Mouse (Mus musculus): ENCODE results near the gene Zfp90. TPM values are rescaled to one million over a fixed set of nuclear protein-coding genes. Genes with fewer than 3 reads are reported as not detected.

Zfp90 gene
- total and polyA plus RNA-seq, 3 experiments: 1.8 to 3.8 (median 2.7) TPM

DNA sequence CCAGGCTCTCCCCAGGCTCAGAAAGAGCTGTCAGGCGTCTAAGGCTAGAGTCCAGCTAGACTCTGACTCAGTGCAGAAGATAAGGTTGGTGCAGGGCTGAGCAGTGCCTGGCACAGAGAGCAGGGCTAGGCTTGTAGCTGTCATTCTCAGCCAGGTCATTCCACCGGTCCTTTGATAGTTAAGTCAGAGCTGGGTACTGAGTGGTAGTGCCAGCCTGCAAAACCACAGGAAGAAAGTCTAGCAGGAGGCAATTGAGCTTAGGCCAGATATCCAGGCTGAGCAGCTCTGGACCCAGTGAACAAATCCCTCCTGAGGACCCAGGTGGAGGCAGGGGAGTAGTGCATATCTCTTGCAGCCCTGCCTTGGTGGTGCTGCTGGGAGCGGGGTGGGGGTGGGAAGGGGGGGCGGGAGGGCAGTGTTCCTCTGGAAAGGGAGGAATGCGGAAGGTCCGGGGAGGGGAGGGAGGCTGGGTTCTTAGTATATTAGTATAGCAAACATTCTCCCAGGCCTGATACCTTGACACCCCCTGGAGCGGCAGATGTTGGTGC, 36.6 kb upstream of the Zfp90 start:
- Histone ChIP-seq H3K4me3 (no peak overlapping the region), H3K9ac (ENCODE audit: low read depth, low read length) (no peak overlapping the region), H3K36me3 (ENCODE audit: control insufficient read depth, insufficient read depth, low read length) (no peaks in the 10 kb centered on the region; the same call in 1 of the 2 replicates), H3K27me3 (ENCODE audit: control insufficient read depth, insufficient read depth, low read length) (no peaks in the 10 kb centered on the region), H3K79me2 (replicated peaks; ENCODE audit: control insufficient read depth, insufficient read depth, low read length) (no peaks in the 10 kb centered on the region), H3K4me1 (ENCODE audit: control insufficient read depth, insufficient read depth, low read length) (peaks cover 10% of the 10 kb centered on the region), H3K27ac (peak overlapping the region; percentile 55)
- intact Hi-C loops (cut with DNase I): no loop called here
- DNase-seq: peak; percentile 40 to 77
- 26% methylated on average over 6 of the region's 7 CpGs for WGBS
- TF ChIP-seq CTCF (IDR thresholded peaks at IDR 0.05) (no peak), POLR2A (IDR thresholded peaks at IDR 0.05; ENCODE audit: insufficient read depth, low read depth, low read length) (no peak), EP300 (IDR thresholded peaks at IDR 0.05; ENCODE audit: insufficient read depth, low read depth, low read length) (no peak)

GRCm38 (mm10) chr8:106379357-106379756, 35.8 kb upstream of the Zfp90 start:
- WGBS: 41% methylated on average over 5 of the region's 5 CpGs
- Histone ChIP-seq H3K27ac (peak overlapping the region; percentile 8), H3K36me3 (ENCODE audit: control insufficient read depth, insufficient read depth, low read length) (no peaks in the 10 kb centered on the region; the same call in 1 of the 2 replicates), H3K4me1 (ENCODE audit: control insufficient read depth, insufficient read depth, low read length) (peaks cover 10% of the 10 kb centered on the region), H3K9ac (ENCODE audit: low read depth, low read length) (no peak overlapping the region), H3K27me3 (ENCODE audit: control insufficient read depth, insufficient read depth, low read length) (no peaks in the 10 kb centered on the region), H3K79me2 (replicated peaks; ENCODE audit: control insufficient read depth, insufficient read depth, low read length) (no peaks in the 10 kb centered on the region), H3K4me3 (no peak overlapping the region)
- no peak for DNase-seq
- TF ChIP-seq CTCF (IDR thresholded peaks at IDR 0.05): no peak
- TF ChIP-seq EP300 (IDR thresholded peaks at IDR 0.05; ENCODE audit: insufficient read depth, low read depth, low read length): no peak
- TF ChIP-seq POLR2A (IDR thresholded peaks at IDR 0.05; ENCODE audit: insufficient read depth, low read depth, low read length): no peak
- intact Hi-C loops (cut with DNase I): no loop called here

- H3K79me2 ChIP-seq (replicated peaks; ENCODE audit: control insufficient read depth, insufficient read depth, low read length): no peaks in the 10 kb centered on the region
- H3K27me3 ChIP-seq (ENCODE audit: control insufficient read depth, insufficient read depth, low read length): no peaks in the 10 kb centered on the region
- H3K4me3 ChIP-seq: no peak overlapping the region
- TF ChIP-seq EP300 (IDR thresholded peaks at IDR 0.05; ENCODE audit: insufficient read depth, low read depth, low read length) (no peak), POLR2A (IDR thresholded peaks at IDR 0.05; ENCODE audit: insufficient read depth, low read depth, low read length) (no peak), CTCF (IDR thresholded peaks at IDR 0.05) (no peak)
- DNase-seq: no peak
- no peaks in the 10 kb centered on the region; the same call in 1 of the 2 replicates for H3K36me3 ChIP-seq (ENCODE audit: control insufficient read depth, insufficient read depth, low read length)
- peaks cover 10% of the 10 kb centered on the region for H3K4me1 ChIP-seq (ENCODE audit: control insufficient read depth, insufficient read depth, low read length)
- no peak overlapping the region for H3K9ac ChIP-seq (ENCODE audit: low read depth, low read length)
- no peak overlapping the region for H3K27ac ChIP-seq
- intact Hi-C loops (cut with DNase I): no loop called here
- 87% methylated on average over 6 of the region's 6 CpGs for WGBS
Observed at GRCm38 (mm10) chr8:106381026-106381425, 34.1 kb upstream of the Zfp90 start.

DNA sequence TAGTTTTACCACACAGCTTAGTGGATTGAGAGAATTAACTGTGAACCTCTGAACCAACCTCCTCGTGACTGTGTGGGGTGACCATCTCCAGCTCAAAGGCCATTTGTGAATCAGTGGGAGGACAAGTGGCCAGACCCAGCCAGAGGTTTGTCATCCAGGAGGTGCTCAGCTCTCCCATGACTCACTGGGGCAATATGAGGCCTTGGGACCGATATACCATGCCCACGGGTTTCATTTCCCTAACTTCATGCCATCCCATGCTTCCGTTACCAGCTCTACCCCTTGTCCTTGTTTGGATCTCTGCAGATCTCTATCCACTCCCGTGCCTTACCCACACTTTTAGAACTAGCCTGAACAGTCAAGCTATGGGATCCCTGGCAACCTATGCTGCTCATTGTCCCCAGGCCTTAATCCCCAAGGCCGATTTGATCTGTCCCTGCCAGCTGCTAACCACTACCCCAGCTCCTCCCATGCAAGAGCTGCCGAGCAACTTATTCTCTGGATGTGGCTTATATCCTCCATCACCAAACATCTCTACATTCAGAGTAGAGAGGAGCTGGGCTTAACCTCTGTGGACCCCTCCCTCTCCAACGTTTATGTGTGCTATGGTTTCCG, 27.2 kb upstream of the Zfp90 start:
- no peak for DNase-seq
- H3K36me3 ChIP-seq (ENCODE audit: control insufficient read depth, insufficient read depth, low read length): no peaks in the 10 kb centered on the region
- H3K27ac ChIP-seq: no peak overlapping the region
- H3K27me3 ChIP-seq (ENCODE audit: control insufficient read depth, insufficient read depth, low read length): no peaks in the 10 kb centered on the region
- no peak overlapping the region for H3K9ac ChIP-seq (ENCODE audit: low read depth, low read length)
- H3K4me1 ChIP-seq (ENCODE audit: control insufficient read depth, insufficient read depth, low read length): no peaks in the 10 kb centered on the region
- no peaks in the 10 kb centered on the region for H3K79me2 ChIP-seq (replicated peaks; ENCODE audit: control insufficient read depth, insufficient read depth, low read length)
- intact Hi-C loops (cut with DNase I): no loop called here
- 77% methylated on average over 9 of the region's 9 CpGs for WGBS
- TF ChIP-seq POLR2A (IDR thresholded peaks at IDR 0.05; ENCODE audit: insufficient read depth, low read depth, low read length): no peak
- no peak for TF ChIP-seq CTCF (IDR thresholded peaks at IDR 0.05)
- TF ChIP-seq EP300 (IDR thresholded peaks at IDR 0.05; ENCODE audit: insufficient read depth, low read depth, low read length): no peak
- H3K4me3 ChIP-seq: no peak overlapping the region

- Histone ChIP-seq H3K9ac (ENCODE audit: low read depth, low read length) (no peak overlapping the region), H3K79me2 (replicated peaks; ENCODE audit: control insufficient read depth, insufficient read depth, low read length) (no peaks in the 10 kb centered on the region), H3K27ac (peak overlapping the region; percentile 67), H3K4me3 (no peak overlapping the region), H3K36me3 (ENCODE audit: control insufficient read depth, insufficient read depth, low read length) (no peaks in the 10 kb centered on the region), H3K4me1 (ENCODE audit: control insufficient read depth, insufficient read depth, low read length) (peaks cover 8% of the 10 kb centered on the region), H3K27me3 (ENCODE audit: control insufficient read depth, insufficient read depth, low read length) (no peaks in the 10 kb centered on the region)
- DNase-seq: peak; percentile 71 to 77
- TF ChIP-seq POLR2A (IDR thresholded peaks at IDR 0.05; ENCODE audit: insufficient read depth, low read depth, low read length): no peak
- 37% methylated on average over 4 of the region's 4 CpGs for WGBS
- intact Hi-C loops (cut with DNase I): no loop called here
Observed at GRCm38 (mm10) chr8:106394493-106394892, 20.6 kb upstream of the Zfp90 start.

GRCm38 (mm10) chr8:106399694-106400093, 15.4 kb upstream of the Zfp90 start:
- H3K4me1 ChIP-seq (ENCODE audit: control insufficient read depth, insufficient read depth, low read length): peaks cover 12% of the 10 kb centered on the region
- no peaks in the 10 kb centered on the region for H3K27me3 ChIP-seq (ENCODE audit: control insufficient read depth, insufficient read depth, low read length)
- TF ChIP-seq CTCF (IDR thresholded peaks at IDR 0.05): no peak
- peak; percentile 79 for TF ChIP-seq EP300 (IDR thresholded peaks at IDR 0.05; ENCODE audit: insufficient read depth, low read depth, low read length)
- DNase-seq: peak; percentile 82 to 90
- 16% methylated on average over 8 of the region's 8 CpGs for WGBS
- H3K4me3 ChIP-seq: no peak overlapping the region
- intact Hi-C loops (cut with DNase I): loop anchor here (5.0 kb wide), 2 partner anchors 137 to 187 kb away; partner anchors contain the start of genes Prmt7 and Slc7a6os
- no peaks in the 10 kb centered on the region for H3K36me3 ChIP-seq (ENCODE audit: control insufficient read depth, insufficient read depth, low read length)
- no peaks in the 10 kb centered on the region for H3K79me2 ChIP-seq (replicated peaks; ENCODE audit: control insufficient read depth, insufficient read depth, low read length)
- H3K27ac ChIP-seq: peak overlapping the region; percentile 70
- no peak overlapping the region for H3K9ac ChIP-seq (ENCODE audit: low read depth, low read length)

Data from heart, adult 2 months (tissue).